Mouse (Mus musculus) mouse embryonic stem cell (cell line): ENCODE data around the gene Oxtr.

ENCODE experiments used
- in situ Hi-C, 2 experiments: fragments of 300-500 bp; cut with MboI; formaldehyde crosslinking; loops; 1 replicate in 1 of 2; 3 replicates in 1 of 2; pipeline ENCODE4 v1.14.3; 2019 to 2020; ENCODE audit warnings: low sequenced_read_pairs in 2 of 2, low pct_unique_long_range_greater_than_20kb in 1 of 2, mixed read lengths in 1 of 2; ENCODE audit not compliant: unreplicated experiment in 1 of 2

The Oxtr gene

GRCm38 (mm10) chr6:112489910-112490559, at the start of gene Oxtr:
TSS of gene Oxtr (minus strand) at chr6:112489943.
- in situ Hi-C loops, result no loop called here

- in situ Hi-C loops, result no loop called here
Measured at GRCm38 (mm10) chr6:112525434-112525833, 35.7 kb upstream of the Oxtr start.

GRCm38 (mm10) chr6:112524459-112524858, 34.7 kb upstream of the Oxtr start:
- in situ Hi-C loops, result no loop called here

DNA sequence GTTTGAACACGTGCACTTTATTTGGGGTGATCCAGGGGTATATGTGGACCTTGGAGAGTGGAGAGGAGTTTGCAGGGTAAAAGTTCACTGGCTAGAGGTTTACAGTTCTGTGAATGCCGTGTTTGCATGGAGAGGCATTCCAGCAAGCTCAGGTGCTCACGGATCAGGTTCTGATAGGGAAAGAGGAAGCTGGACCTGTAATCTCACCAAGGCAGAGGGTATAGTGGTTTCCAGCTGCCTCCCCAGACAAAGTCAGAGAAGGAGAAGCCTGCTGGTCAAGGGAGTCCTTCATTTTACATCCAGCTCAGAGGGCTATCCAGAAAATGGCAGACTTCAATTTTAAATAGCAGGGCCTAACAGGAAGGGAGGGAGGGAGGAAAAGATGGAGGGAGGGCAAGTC, 28.2 kb upstream of the Oxtr start:
- in situ Hi-C loops, result no loop called here

DNA sequence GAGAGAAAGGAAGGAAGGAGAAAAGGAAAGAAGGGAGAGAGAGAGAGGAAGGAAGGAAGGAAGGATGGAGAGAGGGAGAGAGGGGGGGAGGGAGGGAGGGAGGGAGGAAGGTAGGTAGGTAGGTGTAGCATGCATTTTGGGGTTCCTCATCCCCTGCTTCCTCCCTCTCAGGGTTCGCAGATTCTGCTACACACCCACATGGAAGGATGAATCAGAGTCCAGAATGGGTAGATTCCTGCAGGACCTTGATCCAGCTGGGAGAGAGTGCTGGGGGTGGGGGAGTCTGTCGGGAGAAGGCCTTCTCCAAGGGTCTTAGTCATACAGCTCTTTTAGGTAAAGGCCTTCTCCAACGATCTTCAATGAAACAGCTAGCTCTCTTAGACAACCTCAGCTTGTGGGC, 27.8 kb upstream of the Oxtr start:
- in situ Hi-C loops, result no loop called here

GRCm38 (mm10) chr6:112516496-112516895, 26.8 kb upstream of the Oxtr start:
- in situ Hi-C loops, result no loop called here

GRCm38 (mm10) chr6:112514591-112514990, 24.8 kb upstream of the Oxtr start:
- in situ Hi-C loops, result no loop called here

DNA sequence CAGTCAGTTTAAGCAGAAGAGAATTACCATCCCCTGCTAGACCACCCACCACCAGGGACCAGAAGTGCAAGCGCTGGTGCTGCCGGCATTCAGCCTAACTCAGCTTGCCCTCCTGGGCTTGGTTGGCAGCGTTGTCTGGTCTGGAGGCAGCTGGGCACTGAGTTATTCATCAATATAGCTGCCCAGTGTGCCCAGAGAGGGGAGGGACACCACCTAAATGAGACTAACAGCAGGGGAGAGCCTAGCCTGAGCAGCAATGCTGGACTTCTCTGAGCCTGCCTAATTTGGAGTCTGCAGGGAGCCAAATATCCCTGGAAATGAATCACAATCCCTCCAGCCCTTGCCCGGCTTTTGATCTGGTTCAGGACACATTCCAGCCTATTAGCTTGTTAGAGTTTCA, 20.6 kb upstream of the Oxtr start:
- in situ Hi-C loops, result no loop called here

GRCm38 (mm10) chr6:112509590-112510131, 19.9 kb upstream of the Oxtr start:
- in situ Hi-C loops, result no loop called here

DNA sequence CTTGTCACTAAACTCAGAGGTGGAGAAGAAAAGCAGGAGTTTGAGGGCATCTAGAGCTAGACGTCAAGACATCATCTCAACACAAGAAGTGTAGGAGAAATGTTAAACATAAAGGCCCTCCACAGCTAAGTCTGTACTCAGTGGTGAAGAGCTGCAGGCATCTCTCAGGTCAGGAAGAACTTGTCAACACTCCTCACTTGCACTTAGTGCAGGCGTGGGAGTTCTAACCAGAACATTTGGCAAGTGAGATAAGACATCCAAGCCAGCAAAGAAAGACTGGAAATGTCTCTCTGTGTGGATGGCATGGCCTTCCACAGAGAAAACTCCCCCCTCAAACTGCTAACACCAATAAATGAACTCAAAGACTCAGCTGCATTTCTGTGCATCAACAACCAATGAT, 17.9 kb upstream of the Oxtr start:
- in situ Hi-C loops, result no loop called here

DNA sequence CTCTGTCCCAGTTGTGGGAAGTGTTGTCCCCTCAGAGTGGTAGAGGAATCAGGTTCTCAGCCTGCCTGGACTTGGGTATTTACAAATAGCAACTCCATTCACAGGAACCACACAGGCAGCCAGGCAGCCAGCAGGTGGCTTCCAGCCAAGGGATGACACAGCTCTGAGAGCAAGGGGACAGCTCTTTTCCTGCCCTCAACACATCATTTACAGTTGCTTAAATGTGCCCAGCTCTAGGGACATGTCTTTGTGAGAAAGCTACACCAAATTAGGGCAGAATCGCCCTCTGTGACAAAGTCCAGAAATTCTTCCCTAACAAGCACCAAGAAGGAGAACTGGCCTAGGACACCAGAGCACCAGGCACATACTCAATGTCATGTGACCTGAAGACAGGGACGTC, 11.4 kb upstream of the Oxtr start:
- in situ Hi-C loops, result no loop called here

DNA sequence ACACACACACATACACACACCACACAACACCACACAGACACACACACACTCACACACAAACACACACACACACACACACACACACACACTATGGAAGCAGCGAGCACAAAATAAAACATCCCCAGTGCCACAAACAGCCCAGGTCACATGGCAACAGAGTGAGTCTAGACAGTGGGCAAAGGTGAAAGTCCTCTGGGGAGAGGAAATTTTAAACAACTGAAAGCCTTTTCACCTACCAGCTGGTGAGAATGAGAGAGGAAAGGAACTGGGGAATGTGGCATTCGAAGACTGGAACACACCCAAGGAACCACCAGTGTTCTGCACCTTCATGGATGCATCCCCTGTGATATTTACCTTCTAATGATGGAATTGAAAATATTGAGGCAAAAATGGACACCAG, 9.7 kb upstream of the Oxtr start:
- in situ Hi-C loops, result no loop called here

DNA sequence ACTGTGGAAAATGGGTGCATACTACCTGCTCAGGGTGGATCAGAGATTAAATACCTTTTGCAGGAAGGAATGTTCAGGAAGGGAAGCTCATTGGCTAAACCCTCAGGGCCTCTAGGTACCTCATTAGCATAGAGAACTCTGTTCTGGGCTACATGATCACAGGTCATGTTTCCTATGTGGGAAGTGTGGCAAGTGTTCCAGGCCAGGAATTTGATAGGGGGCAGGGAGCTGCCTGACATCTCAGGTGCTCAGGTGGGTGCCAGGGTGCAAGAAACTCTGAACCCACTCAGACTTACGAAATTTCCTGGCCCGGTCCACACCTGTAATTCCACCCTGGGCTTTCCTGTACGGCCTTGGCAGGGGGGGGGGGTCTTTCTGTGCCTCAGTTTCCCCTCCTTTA, 9.0 kb upstream of the Oxtr start:
- in situ Hi-C loops, result no loop called here

DNA sequence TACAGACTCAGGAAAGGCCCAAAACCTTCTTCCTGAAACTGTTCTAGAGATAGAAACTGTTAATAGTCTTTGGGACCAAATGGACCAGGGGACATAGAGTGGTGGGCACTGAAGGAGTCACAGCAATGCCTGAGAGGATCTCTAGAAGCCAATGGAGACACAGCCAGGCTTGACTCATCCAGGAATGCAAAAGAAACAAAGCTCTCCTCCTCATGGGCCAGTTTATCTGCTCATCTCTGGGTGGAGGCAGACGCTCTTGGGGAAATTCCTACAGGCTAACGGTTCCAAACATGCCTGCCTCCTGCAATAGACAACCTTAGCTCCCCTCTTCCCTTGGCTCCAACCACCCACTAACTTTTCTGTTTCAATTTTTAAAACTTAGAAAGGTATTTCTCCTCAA, 7.7 kb upstream of the Oxtr start:
- in situ Hi-C loops, result no loop called here

DNA sequence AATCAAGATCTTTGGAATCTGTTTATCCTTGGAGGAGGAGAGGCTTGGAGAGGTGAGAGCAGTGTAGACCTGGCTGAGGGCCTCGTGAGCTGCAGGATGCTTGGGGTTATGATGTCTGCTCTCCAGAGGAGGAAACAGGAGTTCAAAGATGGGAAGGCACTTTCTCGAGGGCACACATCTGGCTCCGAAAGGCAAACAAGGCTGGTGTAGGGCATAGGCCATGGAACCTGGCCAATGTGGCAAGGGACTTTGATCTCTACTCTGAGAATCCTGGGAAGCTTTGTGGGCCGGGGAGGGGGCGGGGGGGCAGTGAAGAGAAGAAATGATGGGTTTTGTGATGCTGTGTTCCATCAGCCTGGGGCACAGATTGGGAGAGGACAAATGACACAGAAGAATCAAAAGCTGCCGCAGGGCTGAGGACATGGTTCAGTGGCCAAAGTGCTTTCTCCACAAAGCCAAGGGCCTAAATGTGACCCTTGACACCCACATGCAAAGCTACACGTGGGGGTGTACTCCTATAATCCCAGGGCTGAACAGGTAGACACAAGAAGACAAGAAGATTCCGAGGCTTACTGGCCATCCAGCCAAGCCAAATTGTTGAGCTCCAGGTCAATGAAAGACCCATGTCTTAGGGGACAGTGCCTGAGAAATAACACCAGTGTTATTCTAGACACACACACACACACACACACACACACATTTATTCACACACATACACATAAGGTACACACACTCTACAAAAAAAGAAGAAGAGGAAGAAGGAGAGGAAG, 6.7 kb upstream of the Oxtr start:
- in situ Hi-C loops, result no loop called here

GRCm38 (mm10) chr6:112495219-112495618, 5.5 kb upstream of the Oxtr start:
- in situ Hi-C loops, result no loop called here

GRCm38 (mm10) chr6:112494620-112495081, 4.9 kb upstream of the Oxtr start:
- in situ Hi-C loops, result no loop called here

DNA sequence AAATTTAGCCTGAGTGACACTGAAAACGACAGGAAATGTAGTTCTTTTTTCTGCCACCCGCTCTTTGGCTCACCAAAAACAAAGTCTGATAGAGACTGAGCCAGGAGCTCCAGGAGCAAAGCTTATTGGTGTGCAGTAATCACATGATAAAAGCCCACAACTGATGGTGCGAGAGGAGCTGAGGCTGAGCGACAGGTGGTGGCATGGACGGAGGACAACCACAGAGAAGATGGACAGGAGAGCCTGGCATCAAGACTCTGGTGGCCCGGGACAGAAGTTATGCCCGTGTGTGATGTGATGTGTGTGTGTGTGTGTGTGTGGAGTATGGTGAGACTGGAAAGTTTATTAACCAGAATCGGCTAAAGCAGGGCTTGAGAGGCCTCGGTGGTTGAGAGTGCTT, 3.6 kb upstream of the Oxtr start:
- in situ Hi-C loops, result no loop called here

- in situ Hi-C loops, result no loop called here
Measured at GRCm38 (mm10) chr6:112492656-112493055, 2.9 kb upstream of the Oxtr start.

GRCm38 (mm10) chr6:112491521-112491920, 1.8 kb upstream of the Oxtr start:
- in situ Hi-C loops, result no loop called here
